ENCODE assay signal across 18 mouse cellular contexts in genomic region chr10:97397062-97397771, GRCm38 (mm10).
DNase-seq lines count a peak whose midpoint lies in the region; ATAC-seq and TF ChIP-seq lines count a peak whose summit lies in the region.
"Had no signal": no experiment of that assay in that cellular context is flagged by ENCODE, and none has a peak within 500 bp of the region (broad histone marks: within the 10 kb centered on the region; RNA-seq: fewer than 3 reads in every experiment).

No protein-coding gene starts in this region.

- peak; percentile 84 for TF ChIP-seq EP300 in stomach, postnatal 0 days (optimal IDR thresholded peaks at IDR 0.05)

- no peaks in the 10 kb centered on the region for H3K9me3 ChIP-seq in forebrain, embryonic 14.5 days (replicated peaks; ENCODE audit: control insufficient read depth, low read length)
- H3K9me3 ChIP-seq in forebrain, embryonic 10.5 days, result no peaks in the 10 kb centered on the region
- no peaks in the 10 kb centered on the region for H3K9me3 ChIP-seq in lung, embryonic 14.5 days (ENCODE audit: low read depth, low read length)
- no peaks in the 10 kb centered on the region for H3K9me3 ChIP-seq in lung, embryonic 16.5 days (ENCODE audit: control insufficient read depth, low read length)
- no peaks in the 10 kb centered on the region for H3K9me3 ChIP-seq in stomach, postnatal 0 days (ENCODE audit: control insufficient read depth, low read length)
- H3K9me3 ChIP-seq: forebrain, embryonic 12.5 days; hindbrain, embryonic 10.5 days; liver, embryonic 13.5 days; neural tube, embryonic 12.5 days had no signal

- no peak for TF ChIP-seq CTCF in lung, embryonic 14.5 days (IDR thresholded peaks at IDR 0.05; ENCODE audit: low read depth)
- no peak for TF ChIP-seq CTCF in stomach, postnatal 0 days (IDR thresholded peaks at IDR 0.05; ENCODE audit: low read depth)

- no peak overlapping the region for H3K27ac ChIP-seq in forebrain, embryonic 14.5 days (ENCODE audit: low read depth, low read length)
- no peak overlapping the region for H3K27ac ChIP-seq in forebrain, embryonic 10.5 days
- H3K27ac ChIP-seq in lung, embryonic 14.5 days (ENCODE audit: low read depth), result peak overlapping the region; percentile 66
- peak overlapping the region; percentile 84 for H3K27ac ChIP-seq in lung, embryonic 16.5 days (ENCODE audit: low read length)
- H3K27ac ChIP-seq in stomach, postnatal 0 days (replicated peaks), result peak overlapping the region; percentile 65
- H3K27ac ChIP-seq: forebrain, embryonic 12.5 days; hindbrain, embryonic 10.5 days; kidney, postnatal 0 days; liver, embryonic 13.5 days; neural tube, embryonic 12.5 days had no signal

- WGBS in forebrain, embryonic 14.5 days, result 44% methylated on average over 9 of the region's 9 CpGs
- 78% methylated on average over 9 of the region's 9 CpGs for WGBS in forebrain, embryonic 10.5 days
- WGBS in lung, embryonic 14.5 days, result 32% methylated on average over 9 of the region's 9 CpGs
- WGBS in lung, embryonic 16.5 days, result 28% methylated on average over 9 of the region's 9 CpGs
- 20% methylated on average over 9 of the region's 9 CpGs for WGBS in stomach, postnatal 0 days

- no peak for ATAC-seq in forebrain, embryonic 14.5 days
- ATAC-seq in lung, embryonic 14.5 days (ENCODE audit: insufficient read depth), result peak; percentile 73; the same call in 1 of the 2 replicates
- ATAC-seq in lung, embryonic 16.5 days (ENCODE audit: low read depth), result peak; percentile 81
- ATAC-seq in stomach, postnatal 0 days (ENCODE audit: low FRiP score, low TSS enrichment), result no peak; the same call in 1 of the 2 replicates
- ATAC-seq: activated CD4-positive, CD25-positive, alpha-beta regulatory T cell, adult 4 months had no signal

- no peak overlapping the region for H3K4me3 ChIP-seq in forebrain, embryonic 14.5 days (ENCODE audit: low read depth, low read length)
- H3K4me3 ChIP-seq in forebrain, embryonic 10.5 days, result no peak overlapping the region
- H3K4me3 ChIP-seq in lung, embryonic 14.5 days (ENCODE audit: low read depth, low read length), result no peak overlapping the region
- H3K4me3 ChIP-seq in lung, embryonic 16.5 days (ENCODE audit: low read length), result no peak overlapping the region
- no peak overlapping the region for H3K4me3 ChIP-seq in stomach, postnatal 0 days (ENCODE audit: low read depth, low read length)
- H3K4me3 ChIP-seq: forebrain, embryonic 12.5 days; hindbrain, embryonic 10.5 days; liver, embryonic 13.5 days; neural tube, embryonic 12.5 days had no signal

- DNase-seq in forebrain, embryonic 14.5 days (ENCODE audit: low spot score), result peak; percentile 14
- no peak for DNase-seq in forebrain, embryonic 10.5 days (ENCODE audit: extremely low spot score, low spot score)
- DNase-seq in lung, embryonic 14.5 days, result peak; percentile 55
- no peak for DNase-seq in lung, postnatal 4 days
- no peak for DNase-seq in stomach, postnatal 0 days (ENCODE audit: low spot score)
- no peak for DNase-seq in adrenal gland, postnatal 25 days
- no peak for DNase-seq in gastrocnemius, adult 18-20 months (ENCODE audit: low spot score)
- DNase-seq: cerebellum, postnatal 14 days; layer of hippocampus, adult 9-11 months; liver, embryonic 13.5 days; thymus, postnatal 36 days had no signal

- no peaks in the 10 kb centered on the region for H3K4me1 ChIP-seq in forebrain, embryonic 14.5 days (ENCODE audit: control insufficient read depth, insufficient read depth, low read length)
- H3K4me1 ChIP-seq in forebrain, embryonic 10.5 days, result no peaks in the 10 kb centered on the region
- peaks cover 6% of the 10 kb centered on the region for H3K4me1 ChIP-seq in lung, embryonic 14.5 days (ENCODE audit: insufficient read depth)
- H3K4me1 ChIP-seq in lung, embryonic 16.5 days (replicated peaks; ENCODE audit: control insufficient read depth, insufficient read depth, low read length), result peaks cover 7% of the 10 kb centered on the region
- no peaks in the 10 kb centered on the region for H3K4me1 ChIP-seq in stomach, postnatal 0 days (replicated peaks; ENCODE audit: control insufficient read depth, insufficient read depth)
- H3K4me1 ChIP-seq: forebrain, embryonic 12.5 days; hindbrain, embryonic 10.5 days; liver, embryonic 13.5 days; neural tube, embryonic 12.5 days had no signal

- H3K27me3 ChIP-seq in forebrain, embryonic 14.5 days (replicated peaks; ENCODE audit: control insufficient read depth, insufficient read depth, low read length), result no peaks in the 10 kb centered on the region
- no peaks in the 10 kb centered on the region for H3K27me3 ChIP-seq in forebrain, embryonic 10.5 days (ENCODE audit: poor library complexity, severe bottlenecking)
- H3K27me3 ChIP-seq in lung, embryonic 14.5 days (ENCODE audit: insufficient read depth, low read length), result no peaks in the 10 kb centered on the region
- H3K27me3 ChIP-seq in lung, embryonic 16.5 days (ENCODE audit: control insufficient read depth, insufficient read depth, low read depth, low read length), result no peaks in the 10 kb centered on the region
- H3K27me3 ChIP-seq in stomach, postnatal 0 days (ENCODE audit: control insufficient read depth, insufficient read depth, low read length), result no peaks in the 10 kb centered on the region
- H3K27me3 ChIP-seq: CH12.LX; forebrain, embryonic 12.5 days; liver, embryonic 13.5 days; neural tube, embryonic 12.5 days had no signal

- no peak overlapping the region for H3K9ac ChIP-seq in forebrain, embryonic 14.5 days (ENCODE audit: low read length)
- no peak overlapping the region for H3K9ac ChIP-seq in lung, embryonic 14.5 days
- no peak overlapping the region for H3K9ac ChIP-seq in lung, embryonic 16.5 days (ENCODE audit: low read length)
- no peak overlapping the region for H3K9ac ChIP-seq in stomach, postnatal 0 days (ENCODE audit: low read length)
- H3K9ac ChIP-seq: forebrain, embryonic 12.5 days; liver, embryonic 13.5 days; neural tube, embryonic 12.5 days had no signal

- H3K4me2 ChIP-seq in forebrain, embryonic 14.5 days (ENCODE audit: low read length), result no peak overlapping the region
- no peak overlapping the region for H3K4me2 ChIP-seq in lung, embryonic 14.5 days
- 0 out of 2 replicates have a peak overlapping the region, but pooled peaks have one; percentile 3 for H3K4me2 ChIP-seq in lung, embryonic 16.5 days (ENCODE audit: low read depth, low read length)
- H3K4me2 ChIP-seq in stomach, postnatal 0 days (replicated peaks; ENCODE audit: low read depth), result no peak overlapping the region
- H3K4me2 ChIP-seq: forebrain, embryonic 12.5 days; liver, embryonic 13.5 days; neural tube, embryonic 12.5 days had no signal

- H3K36me3 ChIP-seq in forebrain, embryonic 14.5 days (ENCODE audit: control insufficient read depth, insufficient read depth, low read length), result no peaks in the 10 kb centered on the region
- H3K36me3 ChIP-seq in forebrain, embryonic 10.5 days (replicated peaks), result no peaks in the 10 kb centered on the region
- no peaks in the 10 kb centered on the region for H3K36me3 ChIP-seq in lung, embryonic 14.5 days (ENCODE audit: insufficient read depth)
- no peaks in the 10 kb centered on the region for H3K36me3 ChIP-seq in lung, embryonic 16.5 days (ENCODE audit: control insufficient read depth, insufficient read depth, low read length)
- H3K36me3 ChIP-seq in stomach, postnatal 0 days (ENCODE audit: control insufficient read depth, insufficient read depth, low read length), result no peaks in the 10 kb centered on the region
- H3K36me3 ChIP-seq: forebrain, embryonic 12.5 days; hindbrain, embryonic 10.5 days; liver, embryonic 13.5 days; neural tube, embryonic 12.5 days had no signal

Comparison
In these comparisons a context has a peak if more than half of its experiments do, and no peak if none do; other contexts are left out.
1. DNase-seq: peak in forebrain, embryonic 14.5 days (single experiment) and lung, embryonic 14.5 days (single experiment); none in forebrain, embryonic 10.5 days (single experiment), lung, postnatal 4 days (0 of 2), stomach, postnatal 0 days (single experiment), adrenal gland, postnatal 25 days (single experiment) and gastrocnemius, adult 18-20 months (single experiment).
2. ATAC-seq: peak in lung, embryonic 14.5 days (single experiment) and lung, embryonic 16.5 days (single experiment); none in forebrain, embryonic 14.5 days (single experiment) and stomach, postnatal 0 days (single experiment).
3. H3K27ac ChIP-seq: peak in lung, embryonic 14.5 days (single experiment), lung, embryonic 16.5 days (single experiment) and stomach, postnatal 0 days (single experiment); none in forebrain, embryonic 14.5 days (single experiment) and forebrain, embryonic 10.5 days (single experiment).